Mouse (Mus musculus): Measurements from ENCODE around the gene Kxd1. TPM values are rescaled to one million over a fixed set of nuclear protein-coding genes. Genes with fewer than 3 reads are reported as not detected.

Kxd1 gene
- polyA plus RNA-seq, 1 experiment from 2014 or later, result 50.0 TPM

GRCm38 (mm10) chr8:70552836-70553235 lies 25.1 kb upstream of the Kxd1 start:
- no peaks in the 10 kb centered on the region for H3K36me3 ChIP-seq (ENCODE audit: control insufficient read depth, insufficient read depth, low read length)
- H3K27ac ChIP-seq (ENCODE audit: low read depth, low read length), result no peak overlapping the region
- ATAC-seq (ENCODE audit: low FRiP score) (no peak), DNase-seq (ENCODE audit: low spot score, missing footprints) (no peak)
- H3K9ac ChIP-seq (ENCODE audit: low read length), result no peak overlapping the region
- H3K4me3 ChIP-seq (ENCODE audit: low read depth, low read length), result no peak overlapping the region
- 80% methylated on average over 1 of the region's 1 CpGs for WGBS
- no peak overlapping the region for H3K4me2 ChIP-seq
- H3K9me3 ChIP-seq (ENCODE audit: control insufficient read depth, low read length), result no peaks in the 10 kb centered on the region
- no peaks in the 10 kb centered on the region for H3K4me1 ChIP-seq (ENCODE audit: control insufficient read depth, insufficient read depth, low read length)
- no peaks in the 10 kb centered on the region for H3K27me3 ChIP-seq (ENCODE audit: control insufficient read depth, insufficient read depth, low read length)

DNA sequence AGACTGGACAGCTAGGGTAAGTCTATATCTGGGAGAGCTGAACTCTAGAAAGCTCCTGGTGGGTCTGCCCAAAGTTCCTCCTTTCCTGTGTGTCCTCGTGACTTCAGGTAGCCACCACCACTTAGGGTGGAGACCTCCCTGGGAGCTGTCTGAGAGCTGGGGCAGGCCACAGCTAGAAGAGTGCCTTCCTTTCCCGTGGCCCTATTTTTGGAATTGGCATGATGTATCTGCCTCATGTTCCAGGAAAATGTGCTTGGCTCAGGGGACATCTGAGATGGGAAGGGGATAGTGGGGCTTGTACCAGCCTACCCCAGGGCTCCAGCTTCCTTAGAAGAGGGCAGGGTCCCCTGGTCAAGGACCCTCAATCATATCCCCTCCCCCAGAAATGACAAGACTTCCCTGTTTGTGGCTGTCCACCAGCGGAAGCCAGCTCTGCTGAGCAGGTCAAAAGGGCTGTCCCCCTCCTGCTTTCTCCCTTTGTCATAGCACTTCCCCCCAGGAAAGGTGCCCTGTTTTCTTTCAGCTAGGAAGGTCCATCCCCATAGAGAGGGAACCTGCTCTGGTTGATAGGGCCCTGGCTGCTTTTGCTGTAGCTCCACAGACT lies 23.9 kb upstream of the Kxd1 start:
- no peaks in the 10 kb centered on the region for H3K36me3 ChIP-seq (ENCODE audit: control insufficient read depth, insufficient read depth, low read length)
- H3K4me2 ChIP-seq, result no peak overlapping the region
- H3K9me3 ChIP-seq (ENCODE audit: control insufficient read depth, low read length), result no peaks in the 10 kb centered on the region
- H3K27me3 ChIP-seq (ENCODE audit: control insufficient read depth, insufficient read depth, low read length), result no peaks in the 10 kb centered on the region
- ATAC-seq (ENCODE audit: low FRiP score), result no peak
- no peak overlapping the region for H3K9ac ChIP-seq (ENCODE audit: low read length)
- WGBS, result 78% methylated on average over 3 of the region's 3 CpGs
- H3K27ac ChIP-seq (ENCODE audit: low read depth, low read length), result no peak overlapping the region
- no peak for DNase-seq (ENCODE audit: low spot score, missing footprints)
- H3K4me3 ChIP-seq (ENCODE audit: low read depth, low read length), result no peak overlapping the region
- H3K4me1 ChIP-seq (ENCODE audit: control insufficient read depth, insufficient read depth, low read length), result no peaks in the 10 kb centered on the region

- Histone ChIP-seq H3K4me3 (ENCODE audit: low read depth, low read length) (no peak overlapping the region), H3K27me3 (ENCODE audit: control insufficient read depth, insufficient read depth, low read length) (no peaks in the 10 kb centered on the region), H3K4me2 (no peak overlapping the region), H3K9ac (ENCODE audit: low read length) (no peak overlapping the region), H3K9me3 (ENCODE audit: control insufficient read depth, low read length) (no peaks in the 10 kb centered on the region), H3K4me1 (ENCODE audit: control insufficient read depth, insufficient read depth, low read length) (no peaks in the 10 kb centered on the region), H3K27ac (ENCODE audit: low read depth, low read length) (no peak overlapping the region), H3K36me3 (ENCODE audit: control insufficient read depth, insufficient read depth, low read length) (no peaks in the 10 kb centered on the region)
- ATAC-seq (ENCODE audit: low FRiP score) (no peak), DNase-seq (ENCODE audit: low spot score, missing footprints) (no peak)
- 92% methylated on average over 10 of the region's 10 CpGs for WGBS
These were observed 21.8 kb upstream of the Kxd1 start for GRCm38 (mm10) chr8:70549412-70550184.

- Histone ChIP-seq H3K27me3 (ENCODE audit: control insufficient read depth, insufficient read depth, low read length) (no peaks in the 10 kb centered on the region), H3K27ac (ENCODE audit: low read depth, low read length) (no peak overlapping the region), H3K4me3 (ENCODE audit: low read depth, low read length) (no peak overlapping the region), H3K9me3 (ENCODE audit: control insufficient read depth, low read length) (no peaks in the 10 kb centered on the region), H3K36me3 (ENCODE audit: control insufficient read depth, insufficient read depth, low read length) (no peaks in the 10 kb centered on the region), H3K4me2 (no peak overlapping the region), H3K9ac (ENCODE audit: low read length) (no peak overlapping the region), H3K4me1 (ENCODE audit: control insufficient read depth, insufficient read depth, low read length) (no peaks in the 10 kb centered on the region)
- ATAC-seq (ENCODE audit: low FRiP score) (no peak), DNase-seq (ENCODE audit: low spot score, missing footprints) (no peak)
- 91% methylated on average over 6 of the region's 6 CpGs for WGBS
These were observed 20.0 kb upstream of the Kxd1 start for GRCm38 (mm10) chr8:70547762-70548161.

- peaks cover 1% of the 10 kb centered on the region; the same call in 1 of the 2 replicates for H3K4me1 ChIP-seq (ENCODE audit: control insufficient read depth, insufficient read depth, low read length)
- no peaks in the 10 kb centered on the region for H3K27me3 ChIP-seq (ENCODE audit: control insufficient read depth, insufficient read depth, low read length)
- H3K4me2 ChIP-seq, result no peak overlapping the region
- ATAC-seq (ENCODE audit: low FRiP score), result no peak
- H3K9ac ChIP-seq (ENCODE audit: low read length), result no peak overlapping the region
- 88% methylated on average over 4 of the region's 4 CpGs for WGBS
- H3K4me3 ChIP-seq (ENCODE audit: low read depth, low read length), result no peak overlapping the region
- H3K36me3 ChIP-seq (ENCODE audit: control insufficient read depth, insufficient read depth, low read length), result no peaks in the 10 kb centered on the region
- no peaks in the 10 kb centered on the region for H3K9me3 ChIP-seq (ENCODE audit: control insufficient read depth, low read length)
- no peak for DNase-seq (ENCODE audit: low spot score, missing footprints)
- no peak overlapping the region for H3K27ac ChIP-seq (ENCODE audit: low read depth, low read length)
These were observed 18.7 kb upstream of the Kxd1 start for GRCm38 (mm10) chr8:70546412-70546811.

DNA sequence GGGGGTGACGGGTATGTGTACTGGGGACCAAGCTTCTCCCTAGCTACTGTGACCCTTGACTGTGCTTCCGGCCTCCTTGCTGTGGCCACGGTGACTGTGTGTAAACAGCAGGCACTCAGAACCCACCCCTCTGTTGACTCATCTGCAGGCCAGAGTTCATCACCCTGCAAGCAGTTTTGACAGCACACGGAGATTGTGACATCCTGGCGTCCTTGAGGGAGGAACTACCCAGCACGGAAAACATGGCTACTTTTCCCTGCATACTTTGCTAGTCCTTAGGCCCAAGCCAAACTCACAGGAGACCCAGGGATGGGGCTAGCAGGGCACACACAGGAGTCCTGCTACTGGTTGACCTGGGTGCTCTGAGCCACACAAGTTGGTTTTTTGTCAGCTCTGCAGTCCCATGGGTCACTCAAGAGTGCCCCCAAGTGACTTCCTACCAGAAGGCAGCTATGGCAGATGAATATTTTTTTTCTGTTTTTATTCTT lies 16.5 kb upstream of the Kxd1 start:
- Histone ChIP-seq H3K36me3 (ENCODE audit: control insufficient read depth, insufficient read depth, low read length) (no peaks in the 10 kb centered on the region), H3K27me3 (ENCODE audit: control insufficient read depth, insufficient read depth, low read length) (no peaks in the 10 kb centered on the region), H3K27ac (ENCODE audit: low read depth, low read length) (no peak overlapping the region), H3K9me3 (ENCODE audit: control insufficient read depth, low read length) (no peaks in the 10 kb centered on the region), H3K4me2 (no peak overlapping the region), H3K9ac (ENCODE audit: low read length) (no peak overlapping the region), H3K4me1 (ENCODE audit: control insufficient read depth, insufficient read depth, low read length) (peaks cover 15% of the 10 kb centered on the region), H3K4me3 (ENCODE audit: low read depth, low read length) (no peak overlapping the region)
- WGBS, result 66% methylated on average over 6 of the region's 6 CpGs
- ATAC-seq (ENCODE audit: low FRiP score) (no peak), DNase-seq (ENCODE audit: low spot score, missing footprints) (peak; percentile 83)

DNA sequence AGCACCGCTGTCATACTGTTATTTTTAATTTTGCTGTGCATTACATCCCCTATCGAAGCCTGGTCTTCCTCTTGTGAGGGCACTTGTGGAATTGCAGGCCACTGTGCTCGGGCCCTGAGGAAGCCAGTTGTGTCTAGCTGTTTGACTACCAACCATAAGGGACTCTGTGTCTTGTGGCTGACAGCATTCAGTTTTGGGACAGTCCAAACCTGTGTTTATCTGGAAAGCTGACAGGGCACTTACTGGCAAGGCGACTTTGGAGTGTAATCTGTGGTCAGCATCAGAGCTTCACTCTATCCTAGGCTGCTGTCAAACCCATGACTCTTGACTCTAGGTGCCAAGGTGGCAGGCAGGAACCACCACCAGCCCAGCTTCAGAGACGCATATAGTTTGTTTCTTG lies 13.3 kb upstream of the Kxd1 start:
- no peaks in the 10 kb centered on the region for H3K9me3 ChIP-seq (ENCODE audit: control insufficient read depth, low read length)
- no peak overlapping the region for H3K9ac ChIP-seq (ENCODE audit: low read length)
- peaks cover 3% of the 10 kb centered on the region; the same call in 1 of the 2 replicates for H3K36me3 ChIP-seq (ENCODE audit: control insufficient read depth, insufficient read depth, low read length)
- no peak for DNase-seq (ENCODE audit: low spot score, missing footprints)
- peaks cover 20% of the 10 kb centered on the region for H3K4me1 ChIP-seq (ENCODE audit: control insufficient read depth, insufficient read depth, low read length)
- no peak overlapping the region for H3K27ac ChIP-seq (ENCODE audit: low read depth, low read length)
- H3K27me3 ChIP-seq (ENCODE audit: control insufficient read depth, insufficient read depth, low read length), result no peaks in the 10 kb centered on the region
- WGBS, result 79% methylated on average over 5 of the region's 5 CpGs
- peak overlapping the region; percentile 91 for H3K4me2 ChIP-seq
- no peak for ATAC-seq (ENCODE audit: low FRiP score)
- no peak overlapping the region; the same call in 1 of the 2 replicates for H3K4me3 ChIP-seq (ENCODE audit: low read depth, low read length)

DNA sequence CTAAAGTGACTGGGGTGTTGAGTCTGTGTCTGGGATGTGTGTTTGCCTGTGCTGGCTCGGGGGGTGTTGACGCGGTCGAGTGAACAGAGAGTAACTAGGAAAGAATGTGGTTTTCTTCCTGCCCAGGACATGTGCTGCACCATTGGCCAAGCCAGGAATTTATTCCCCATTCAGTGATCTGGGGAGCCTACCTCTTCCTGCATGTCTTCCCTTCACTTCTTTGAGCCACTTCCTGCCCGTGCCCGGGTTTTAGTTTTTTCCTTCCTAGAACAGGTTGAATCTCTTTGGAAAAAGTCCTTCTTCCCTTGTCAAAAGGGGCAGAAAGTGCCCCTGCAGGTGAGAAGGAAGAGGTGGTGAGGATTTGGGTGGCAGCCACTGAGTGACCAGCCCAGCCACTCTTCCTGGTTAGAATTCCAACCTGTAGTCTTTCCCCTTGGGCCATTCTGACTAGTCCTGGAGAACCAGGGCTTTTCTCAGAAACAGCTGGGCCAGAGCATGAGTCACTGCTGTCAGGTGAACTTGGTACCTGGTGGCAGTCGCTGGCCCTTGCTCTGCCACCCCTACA lies 12.8 kb upstream of the Kxd1 start:
- WGBS, result 61% methylated on average over 7 of the region's 7 CpGs
- H3K27me3 ChIP-seq (ENCODE audit: control insufficient read depth, insufficient read depth, low read length), result no peaks in the 10 kb centered on the region
- H3K4me3 ChIP-seq (ENCODE audit: low read depth, low read length), result peak overlapping the region; percentile 78
- H3K9me3 ChIP-seq (ENCODE audit: control insufficient read depth, low read length), result no peaks in the 10 kb centered on the region
- H3K27ac ChIP-seq (ENCODE audit: low read depth, low read length), result no peak overlapping the region
- no peak for DNase-seq (ENCODE audit: low spot score, missing footprints)
- H3K9ac ChIP-seq (ENCODE audit: low read length), result peak overlapping the region; percentile 90
- peaks cover 20% of the 10 kb centered on the region for H3K4me1 ChIP-seq (ENCODE audit: control insufficient read depth, insufficient read depth, low read length)
- peaks cover 3% of the 10 kb centered on the region; the same call in 1 of the 2 replicates for H3K36me3 ChIP-seq (ENCODE audit: control insufficient read depth, insufficient read depth, low read length)
- ATAC-seq (ENCODE audit: low FRiP score), result no peak
- H3K4me2 ChIP-seq, result peak overlapping the region; percentile 91

- WGBS, result 12% methylated on average over 4 of the region's 4 CpGs
- no peak overlapping the region for H3K27ac ChIP-seq (ENCODE audit: low read depth, low read length)
These were observed 12.3 kb upstream of the Kxd1 start for GRCm38 (mm10) chr8:70540013-70540506.

More at GRCm38 (mm10) chr8:70540013-70540506, 12.3 kb upstream of the Kxd1 start:
- H3K4me2 ChIP-seq, result peak overlapping the region; percentile 91
- peaks cover 20% of the 10 kb centered on the region for H3K4me1 ChIP-seq (ENCODE audit: control insufficient read depth, insufficient read depth, low read length)
- peak overlapping the region; percentile 90 for H3K9ac ChIP-seq (ENCODE audit: low read length)
- DNase-seq (ENCODE audit: low spot score, missing footprints), result no peak
- H3K9me3 ChIP-seq (ENCODE audit: control insufficient read depth, low read length), result no peaks in the 10 kb centered on the region
- peaks cover 6% of the 10 kb centered on the region; the same call in 1 of the 2 replicates for H3K36me3 ChIP-seq (ENCODE audit: control insufficient read depth, insufficient read depth, low read length)
- ATAC-seq (ENCODE audit: low FRiP score), result no peak
- H3K27me3 ChIP-seq (ENCODE audit: control insufficient read depth, insufficient read depth, low read length), result no peaks in the 10 kb centered on the region
- H3K4me3 ChIP-seq (ENCODE audit: low read depth, low read length), result peak overlapping the region; percentile 78
